Mouse (Mus musculus): ENCODE results near the gene Srcin1.

- TF ChIP-seq CTCF (IDR thresholded peaks at IDR 0.05; ENCODE audit: insufficient read depth, low read length) = no peak
- no peak for TF ChIP-seq POLR2A (IDR thresholded peaks at IDR 0.05; ENCODE audit: borderline replicate concordance, extremely low read depth, low read depth, low read length)
These were observed 45.0 kb downstream of the Srcin1 start for GRCm38 (mm10) chr11:97530961-97531360.

All from lung, adult 2 months (tissue).